Mouse (Mus musculus) liver, embryonic 12.5 days (tissue): ENCODE data around the gene Filip1. TPM values are rescaled to one million over a fixed set of nuclear protein-coding genes. Genes with fewer than 3 reads are reported as not detected.
A peak's percentile ranks its signal among the peaks of the same experiment; 100 is the strongest.

Experiments used
- ATAC-seq: fragments of 200-750 bp; cut with Nextera tagmentation; 2 replicates; pipeline ENCODE4 v1.8.0; 2017; ENCODE audit warnings: moderate number of reproducible peaks, mild to moderate bottlenecking, moderate library complexity
- H3K27ac ChIP-seq: fragments of 300-500 bp; sonication (generic); 2 replicates; pipeline ENCODE4 v1.5.1; 2016; ENCODE audit warnings: mild to moderate bottlenecking
- H3K27me3 ChIP-seq: fragments of 300-500 bp; sonication (generic); replicated peaks from 2 replicates; pipeline ENCODE4 v1.6.1; 2016; ENCODE audit warnings: mild to moderate bottlenecking, moderate library complexity
- H3K36me3 ChIP-seq: fragments of 300-500 bp; sonication (generic); 2 replicates; pipeline ENCODE4 v1.6.1; 2016; ENCODE audit warnings: mild to moderate bottlenecking, moderate library complexity
- H3K4me1 ChIP-seq: fragments of 300-500 bp; sonication (generic); 2 replicates; pipeline ENCODE4 v1.6.1; 2016
- H3K4me2 ChIP-seq: fragments of 300-500 bp; sonication (generic); 2 replicates; pipeline ENCODE4 v1.6.1; 2016; ENCODE audit warnings: mild to moderate bottlenecking, moderate library complexity
- H3K4me3 ChIP-seq: fragments of 300-500 bp; sonication (generic); 2 replicates; pipeline ENCODE4 v1.5.1; 2016; ENCODE audit warnings: mild to moderate bottlenecking, moderate library complexity
- H3K9ac ChIP-seq: fragments of 300-500 bp; sonication (generic); 2 replicates; pipeline ENCODE4 v1.6.1; 2016; ENCODE audit warnings: mild to moderate bottlenecking, moderate library complexity
- H3K9me3 ChIP-seq: fragments of 300-500 bp; sonication (generic); replicated peaks from 2 replicates; pipeline ENCODE4 v1.6.1; 2016; ENCODE audit warnings: mild to moderate bottlenecking, moderate library complexity
- WGBS: fragments of 180-500 bp; shearing (Covaris S2); methylation state at CpG from one replicate; pipeline ENCODE4 v1.1.7; 2016; ENCODE audit not compliant: insufficient replicate concordance; 5-methylcytosine and 5-hydroxymethylcytosine counted together
- polyA plus RNA-seq: library from polyadenylated mRNA; unstranded; fragments of >200 nt; fragmentation: Nextera tagmentation; extraction: Ambion mirVana; gene quantifications from 2 replicates; pipeline ENCODE4 v1.2.1, GENCODE M21; 2016

The Filip1 gene
- polyA plus RNA-seq, 1 experiment from 2014 or later, result 1.2 TPM

GRCm38 (mm10) chr9:79919750-79920539, 92.7 kb downstream of the Filip1 start:
- 37% methylated on average over 9 of the region's 9 CpGs for WGBS
- Histone ChIP-seq H3K4me1 (peaks cover 6% of the 10 kb centered on the region), H3K27me3 (no peaks in the 10 kb centered on the region), H3K4me2 (peak overlapping the region; percentile 10; the same call in 1 of the 2 replicates), H3K9me3 (no peaks in the 10 kb centered on the region), H3K4me3 (no peak overlapping the region), H3K36me3 (no peaks in the 10 kb centered on the region), H3K27ac (no peak overlapping the region), H3K9ac (no peak overlapping the region)
- ATAC-seq, result no peak

DNA sequence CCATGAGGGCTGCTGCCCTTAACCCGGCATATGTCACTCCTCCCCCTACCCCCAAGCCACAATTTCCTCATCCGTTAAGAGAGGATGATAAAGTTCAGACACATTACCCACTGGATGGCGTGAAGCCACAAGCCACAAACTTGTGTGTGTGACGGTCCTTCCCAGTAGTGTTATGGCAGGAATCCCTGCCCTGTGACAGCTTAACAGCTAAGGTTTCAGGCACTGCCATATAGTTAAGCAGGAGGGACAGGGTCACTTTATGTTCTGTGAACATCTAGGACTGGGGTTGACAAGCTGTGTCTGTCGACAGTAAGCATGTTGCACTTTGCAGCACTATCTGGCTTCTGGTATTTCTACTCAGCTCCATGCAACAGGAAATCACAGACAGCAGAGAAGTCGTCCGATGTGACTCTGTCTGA, 93.3 kb downstream of the Filip1 start:
- H3K4me1 ChIP-seq, result peaks cover 6% of the 10 kb centered on the region
- ATAC-seq, result no peak; the same call in 1 of the 2 replicates
- WGBS, result 9% methylated on average over 7 of the region's 7 CpGs
- no peaks in the 10 kb centered on the region for H3K36me3 ChIP-seq
- H3K4me3 ChIP-seq, result no peak overlapping the region
- no peaks in the 10 kb centered on the region for H3K27me3 ChIP-seq
- H3K4me2 ChIP-seq, result peak overlapping the region; percentile 10; the same call in 1 of the 2 replicates
- H3K27ac ChIP-seq, result no peak overlapping the region
- H3K9me3 ChIP-seq, result no peaks in the 10 kb centered on the region
- no peak overlapping the region for H3K9ac ChIP-seq

- Histone ChIP-seq H3K27me3 (no peaks in the 10 kb centered on the region), H3K9ac (no peak overlapping the region), H3K9me3 (no peaks in the 10 kb centered on the region), H3K36me3 (no peaks in the 10 kb centered on the region), H3K27ac (no peak overlapping the region), H3K4me2 (no peak overlapping the region), H3K4me1 (peaks cover 6% of the 10 kb centered on the region), H3K4me3 (no peak overlapping the region)
- WGBS, result 55% methylated on average over 10 of the region's 10 CpGs
- ATAC-seq, result no peak
These were observed 94.1 kb downstream of the Filip1 start for GRCm38 (mm10) chr9:79918325-79919117.

DNA sequence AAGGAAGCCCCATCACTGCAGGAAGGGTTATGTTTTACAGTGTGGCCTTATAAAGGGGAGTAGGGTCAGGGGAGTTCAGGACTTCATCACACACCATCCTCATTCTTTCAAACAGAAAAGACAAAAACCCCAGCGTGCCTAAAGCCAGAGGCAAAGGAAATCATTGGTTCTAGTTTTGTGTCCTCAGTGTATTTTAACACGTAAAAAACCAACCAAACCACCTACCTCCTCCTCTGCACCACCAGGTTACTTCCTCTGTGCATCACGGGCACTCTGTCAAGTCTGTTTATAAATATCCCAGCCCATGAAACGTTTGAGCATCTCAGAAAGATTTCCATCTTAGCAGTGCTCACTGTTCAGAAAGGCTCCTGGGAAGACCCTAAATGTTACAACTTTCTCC, 98.4 kb downstream of the Filip1 start:
- Histone ChIP-seq H3K4me2 (no peak overlapping the region), H3K36me3 (no peaks in the 10 kb centered on the region), H3K4me1 (peaks cover under 1% of the 10 kb centered on the region), H3K9ac (no peak overlapping the region), H3K9me3 (no peaks in the 10 kb centered on the region), H3K4me3 (no peak overlapping the region), H3K27ac (no peak overlapping the region), H3K27me3 (no peaks in the 10 kb centered on the region)
- ATAC-seq, result no peak
- 23% methylated on average over 4 of the region's 4 CpGs for WGBS

GRCm38 (mm10) chr9:79912971-79913370, 99.7 kb downstream of the Filip1 start:
- no peaks in the 10 kb centered on the region for H3K4me1 ChIP-seq
- no peak for ATAC-seq
- H3K4me2 ChIP-seq, result no peak overlapping the region
- H3K27ac ChIP-seq, result no peak overlapping the region
- H3K4me3 ChIP-seq, result no peak overlapping the region
- H3K9me3 ChIP-seq, result no peaks in the 10 kb centered on the region
- no peak overlapping the region for H3K9ac ChIP-seq
- no peaks in the 10 kb centered on the region for H3K36me3 ChIP-seq
- 65% methylated on average over 5 of the region's 5 CpGs for WGBS
- H3K27me3 ChIP-seq, result no peaks in the 10 kb centered on the region

DNA sequence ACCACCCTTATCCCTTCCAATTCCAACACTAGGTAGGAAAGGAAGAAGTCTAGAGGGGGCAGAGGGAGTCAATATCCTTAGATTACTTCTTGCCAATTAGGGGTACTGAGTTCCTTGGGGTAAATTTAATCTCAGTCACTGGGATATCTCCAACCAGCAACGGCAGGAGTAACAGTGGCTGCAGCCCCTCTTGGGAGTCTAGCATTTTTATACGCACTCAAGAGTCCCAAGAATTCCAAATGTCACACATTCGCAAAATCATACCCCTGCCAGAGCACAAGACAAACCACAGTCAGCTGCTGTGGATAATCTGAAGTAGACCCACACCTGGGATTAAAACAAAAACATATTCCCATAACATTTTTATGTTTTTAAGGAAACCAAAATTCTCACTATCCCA, 102.5 kb downstream of the Filip1 start:
- no peaks in the 10 kb centered on the region for H3K36me3 ChIP-seq
- H3K27me3 ChIP-seq, result no peaks in the 10 kb centered on the region
- no peaks in the 10 kb centered on the region for H3K4me1 ChIP-seq
- no peak overlapping the region for H3K9ac ChIP-seq
- H3K4me3 ChIP-seq, result no peak overlapping the region
- WGBS, result 75% methylated on average over 3 of the region's 3 CpGs
- ATAC-seq, result no peak
- H3K4me2 ChIP-seq, result no peak overlapping the region
- no peaks in the 10 kb centered on the region for H3K9me3 ChIP-seq
- no peak overlapping the region for H3K27ac ChIP-seq

- no peak overlapping the region for H3K4me3 ChIP-seq
- peaks cover 12% of the 10 kb centered on the region for H3K4me1 ChIP-seq
- no peaks in the 10 kb centered on the region for H3K27me3 ChIP-seq
- no peak for ATAC-seq
- H3K27ac ChIP-seq, result no peak overlapping the region
- no peaks in the 10 kb centered on the region for H3K36me3 ChIP-seq
- WGBS, result 52% methylated on average over 3 of the region's 3 CpGs
- no peak overlapping the region for H3K9ac ChIP-seq
- no peaks in the 10 kb centered on the region for H3K9me3 ChIP-seq
- no peak overlapping the region for H3K4me2 ChIP-seq
These were observed 113.8 kb downstream of the Filip1 start for GRCm38 (mm10) chr9:79898815-79899214.

DNA sequence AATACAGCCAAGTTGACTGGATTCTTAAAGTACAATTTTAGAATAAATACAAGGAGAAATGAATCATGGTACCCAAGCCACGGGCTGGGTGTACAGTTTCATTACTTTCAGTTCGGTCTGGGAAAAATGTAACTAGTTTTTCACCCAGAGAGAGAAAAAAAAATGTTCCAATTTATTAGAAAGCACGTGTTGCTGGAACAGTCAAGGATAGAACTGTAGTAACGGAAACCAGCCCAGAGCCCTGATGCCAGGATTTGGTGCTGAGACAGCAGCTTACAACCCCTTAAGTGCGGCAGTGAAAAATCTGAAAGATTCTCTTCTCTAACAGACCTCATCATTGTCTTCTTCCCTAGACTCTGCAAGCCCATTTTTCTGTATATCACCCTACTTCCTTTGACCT, 118.0 kb downstream of the Filip1 start:
- Histone ChIP-seq H3K27me3 (no peaks in the 10 kb centered on the region), H3K9ac (no peak overlapping the region), H3K4me3 (no peak overlapping the region), H3K9me3 (no peaks in the 10 kb centered on the region), H3K36me3 (no peaks in the 10 kb centered on the region), H3K27ac (no peak overlapping the region), H3K4me1 (peaks cover 18% of the 10 kb centered on the region), H3K4me2 (no peak overlapping the region)
- no peak for ATAC-seq
- WGBS, result 66% methylated on average over 5 of the region's 5 CpGs

- Histone ChIP-seq H3K27ac (no peak overlapping the region), H3K9ac (no peak overlapping the region), H3K27me3 (no peaks in the 10 kb centered on the region), H3K4me3 (no peak overlapping the region), H3K4me1 (peaks cover 18% of the 10 kb centered on the region), H3K4me2 (no peak overlapping the region), H3K36me3 (no peaks in the 10 kb centered on the region), H3K9me3 (no peaks in the 10 kb centered on the region)
- peak; percentile 70 for ATAC-seq
- WGBS, result 24% methylated on average over 4 of the region's 4 CpGs
These were observed 118.6 kb downstream of the Filip1 start for GRCm38 (mm10) chr9:79893841-79894612.

GRCm38 (mm10) chr9:79892183-79892582, 120.5 kb downstream of the Filip1 start:
- no peak overlapping the region for H3K27ac ChIP-seq
- no peaks in the 10 kb centered on the region for H3K9me3 ChIP-seq
- no peaks in the 10 kb centered on the region for H3K36me3 ChIP-seq
- H3K4me2 ChIP-seq, result no peak overlapping the region
- WGBS, result 57% methylated on average over 1 of the region's 1 CpGs
- H3K4me3 ChIP-seq, result no peak overlapping the region
- H3K4me1 ChIP-seq, result peaks cover 18% of the 10 kb centered on the region
- ATAC-seq, result no peak
- H3K27me3 ChIP-seq, result no peaks in the 10 kb centered on the region
- no peak overlapping the region for H3K9ac ChIP-seq

GRCm38 (mm10) chr9:79890488-79890887, 122.2 kb downstream of the Filip1 start:
- peaks cover 18% of the 10 kb centered on the region for H3K4me1 ChIP-seq
- no peaks in the 10 kb centered on the region for H3K27me3 ChIP-seq
- H3K9ac ChIP-seq, result no peak overlapping the region
- H3K27ac ChIP-seq, result no peak overlapping the region
- H3K9me3 ChIP-seq, result no peaks in the 10 kb centered on the region
- ATAC-seq, result no peak
- H3K4me3 ChIP-seq, result no peak overlapping the region
- H3K4me2 ChIP-seq, result no peak overlapping the region
- 61% methylated on average over 4 of the region's 4 CpGs for WGBS
- H3K36me3 ChIP-seq, result no peaks in the 10 kb centered on the region

DNA sequence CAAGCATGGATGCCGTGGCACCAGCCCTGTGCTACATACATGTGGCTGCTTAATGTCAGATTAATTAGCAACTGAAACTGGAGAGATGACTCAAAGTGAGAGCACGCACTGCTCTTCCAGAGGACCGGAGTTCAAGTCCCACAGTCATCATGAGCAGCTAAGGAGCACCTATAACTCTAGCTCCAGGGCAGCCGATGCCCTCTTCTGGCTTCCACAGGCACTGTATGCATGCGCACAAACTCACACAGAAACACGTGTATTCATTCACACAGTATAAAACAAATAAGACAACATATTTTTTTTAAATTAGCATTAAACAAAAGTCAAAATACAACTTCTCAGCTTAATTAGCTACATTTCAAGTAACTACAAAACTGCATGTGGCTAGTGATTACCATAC, 123.5 kb downstream of the Filip1 start:
- Histone ChIP-seq H3K4me1 (peaks cover 9% of the 10 kb centered on the region), H3K27me3 (no peaks in the 10 kb centered on the region), H3K9ac (no peak overlapping the region), H3K27ac (no peak overlapping the region), H3K36me3 (no peaks in the 10 kb centered on the region), H3K4me3 (no peak overlapping the region), H3K4me2 (no peak overlapping the region), H3K9me3 (no peaks in the 10 kb centered on the region)
- WGBS, result 68% methylated on average over 6 of the region's 6 CpGs
- ATAC-seq, result no peak
